Mouse (Mus musculus) thymus, adult 2 months (tissue): ENCODE measurements around the gene Fgf4. TPM values are rescaled to one million over a fixed set of nuclear protein-coding genes. Genes with fewer than 3 reads are reported as not detected.
A peak's percentile ranks its signal among the peaks of the same experiment; 100 is the strongest.
"Not testable (repeated sequence)": the region's sequence is repeated elsewhere in the genome, so short reads cannot be mapped to it uniquely, and the experiment has no call there.

Experiments
- DNase-seq: peaks from one replicate; pipeline ENCODE4 v3.0.0; 2021
- H3K27ac ChIP-seq: fragments of 200-500 bp; 2 replicates; pipeline ENCODE4 v1.5.1; 2012; ENCODE audit warnings: low read length, control low read depth; ENCODE audit not compliant: control insufficient read depth, insufficient read depth
- H3K27me3 ChIP-seq: fragments of 200-500 bp; 2 replicates; pipeline ENCODE4 v1.6.1; 2012; ENCODE audit warnings: mild to moderate bottlenecking, low read length, moderate library complexity, mixed read lengths; ENCODE audit not compliant: control insufficient read depth, insufficient read depth
- H3K36me3 ChIP-seq: fragments of 200-500 bp; 2 replicates; pipeline ENCODE4 v1.6.1; 2012; ENCODE audit warnings: mild to moderate bottlenecking, low read length, moderate library complexity; ENCODE audit not compliant: control insufficient read depth, insufficient read depth
- H3K4me1 ChIP-seq: fragments of 200-500 bp; replicated peaks from 2 replicates; pipeline ENCODE4 v1.6.1; 2012; ENCODE audit warnings: low read length; ENCODE audit not compliant: control insufficient read depth, insufficient read depth
- H3K4me3 ChIP-seq: fragments of 200-500 bp; 2 replicates; pipeline ENCODE4 v1.5.1; 2012; ENCODE audit warnings: mild to moderate bottlenecking, low read length, control low read depth, moderate library complexity; ENCODE audit not compliant: control insufficient read depth, insufficient read depth
- CTCF ChIP-seq: fragments of 200-500 bp; IDR thresholded peaks from 2 replicates; pipeline ENCODE4 v1.5.1; 2012; ENCODE audit warnings: mild to moderate bottlenecking, control low read depth, low read length, moderate library complexity, borderline replicate concordance; ENCODE audit not compliant: control insufficient read depth, poor library complexity, insufficient read depth; ENCODE audit errors: extremely low read depth
- POLR2A ChIP-seq: fragments of 200-500 bp; IDR thresholded peaks from 2 replicates; pipeline ENCODE4 v1.6.1; 2012; ENCODE audit warnings: mild to moderate bottlenecking, low read length, control low read depth, moderate library complexity; ENCODE audit not compliant: control insufficient read depth, poor library complexity, insufficient read depth; ENCODE audit errors: extremely low read depth
- WGBS: fragments of 180-500 bp; shearing (Covaris S2); methylation state at CpG from one replicate; pipeline ENCODE4 v1.1.7; 2018; 5-methylcytosine and 5-hydroxymethylcytosine counted together
- polyA plus RNA-seq: library from polyadenylated mRNA; depleted of rRNA; stranded (reverse); fragments of >200 nt; gene quantifications from 2 replicates; pipeline ENCODE4 v1.2.3, GENCODE M21; 2012

Gene Fgf4
- polyA plus RNA-seq, 1 experiment: 0.19 TPM

DNA sequence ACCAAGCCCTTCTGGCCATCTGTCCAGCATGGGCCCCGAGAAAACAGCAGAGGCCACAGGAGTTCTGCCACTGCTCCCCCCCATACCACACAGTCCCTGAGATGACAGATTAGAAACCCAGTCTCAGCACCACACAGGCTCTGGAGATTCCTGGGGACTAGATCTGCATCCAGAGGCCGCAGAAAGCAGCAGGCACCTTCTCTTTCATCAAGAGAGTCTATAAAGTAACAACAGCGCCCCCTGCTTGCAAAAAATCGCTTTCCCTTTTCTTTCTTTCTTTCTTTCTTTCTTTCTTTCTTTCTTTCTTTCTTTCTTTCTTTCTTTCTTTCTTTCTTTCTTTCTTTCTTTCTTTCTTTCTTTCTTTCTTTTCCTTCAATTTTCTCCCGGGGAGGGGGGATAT is 47.0 kb downstream of the Fgf4 start:
- peaks cover 5% of the 10 kb centered on the region; the same call in 1 of the 2 replicates for H3K4me1 ChIP-seq
- peaks cover 16% of the 10 kb centered on the region; the same call in 1 of the 2 replicates for H3K27me3 ChIP-seq
- no peak for DNase-seq
- TF ChIP-seq POLR2A (no peak), CTCF (no peak)
- H3K36me3 ChIP-seq: no peaks in the 10 kb centered on the region
- H3K27ac ChIP-seq: no peak overlapping the region
- H3K4me3 ChIP-seq: no peak overlapping the region
- WGBS: 15% methylated on average over 5 of the region's 5 CpGs

DNA sequence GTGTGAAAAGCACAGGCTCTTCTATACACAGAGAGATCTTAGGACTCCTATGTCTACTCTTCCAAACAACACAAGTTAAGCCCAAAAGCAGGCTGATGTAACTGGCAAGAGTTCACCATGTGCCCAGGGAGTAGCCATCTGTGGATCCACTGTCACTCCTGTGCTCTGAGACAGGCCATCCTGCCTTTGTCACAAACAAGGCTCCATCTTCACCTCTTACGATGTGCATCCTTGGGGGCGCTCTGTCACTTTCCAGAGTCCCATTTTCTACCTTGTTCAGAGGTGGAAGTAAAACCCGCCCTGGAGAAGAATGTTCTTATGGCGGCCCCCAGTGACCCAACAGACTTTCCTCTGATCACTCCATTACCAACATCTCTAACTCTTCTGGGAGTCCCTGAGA is 47.5 kb downstream of the Fgf4 start:
- peaks cover 5% of the 10 kb centered on the region; the same call in 1 of the 2 replicates for H3K4me1 ChIP-seq
- H3K36me3 ChIP-seq: no peaks in the 10 kb centered on the region
- 27% methylated on average over 4 of the region's 4 CpGs for WGBS
- no peak overlapping the region for H3K4me3 ChIP-seq
- no peak overlapping the region for H3K27ac ChIP-seq
- H3K27me3 ChIP-seq: peaks cover 16% of the 10 kb centered on the region; the same call in 1 of the 2 replicates
- no peak for TF ChIP-seq POLR2A
- TF ChIP-seq CTCF: no peak
- DNase-seq: no peak

DNA sequence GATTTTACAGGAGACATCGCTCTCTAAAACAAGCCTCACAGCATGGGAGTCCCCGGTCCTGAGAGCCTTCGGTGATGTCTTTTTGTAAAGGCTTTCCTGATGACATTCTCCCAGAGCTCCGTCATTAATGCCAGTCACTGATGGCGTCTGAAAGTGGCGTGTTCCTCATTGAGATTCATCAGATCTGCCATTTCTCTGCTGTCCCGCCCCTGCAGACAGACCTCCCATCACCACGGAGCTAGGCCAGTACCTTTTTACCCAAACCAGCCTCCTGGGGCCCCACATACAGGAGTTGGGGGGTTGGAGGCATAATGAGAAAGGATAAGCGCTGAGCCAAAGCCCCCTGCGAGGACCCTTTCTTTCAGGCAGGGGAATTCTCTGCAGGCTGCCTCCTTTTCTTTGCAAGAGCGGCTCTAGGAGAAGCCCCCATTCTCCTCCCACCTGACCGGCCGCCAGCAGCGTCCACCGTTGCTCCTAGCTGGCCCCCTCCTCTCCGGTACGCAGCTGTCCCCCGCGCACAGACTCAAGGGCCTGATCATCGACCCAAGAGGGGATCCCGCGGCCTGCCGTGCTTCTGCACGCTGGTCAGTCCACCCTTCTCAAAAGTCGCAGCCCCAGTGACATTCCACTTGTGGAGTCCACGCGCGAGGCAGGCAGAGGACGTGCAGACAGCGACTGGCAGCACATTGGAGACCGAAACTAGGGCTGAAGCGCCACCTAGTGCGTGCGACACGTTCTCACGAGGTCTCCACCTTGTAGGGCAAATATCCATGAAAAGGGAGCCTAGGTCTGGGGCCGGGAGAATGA is 48.3 kb downstream of the Fgf4 start:
- 4% methylated on average over 37 of the region's 37 CpGs for WGBS
- Histone ChIP-seq H3K36me3 (no peaks in the 10 kb centered on the region), H3K4me3 (peak overlapping the region; percentile 20), H3K4me1 (peaks cover 5% of the 10 kb centered on the region; the same call in 1 of the 2 replicates), H3K27me3 (peaks cover 16% of the 10 kb centered on the region; the same call in 1 of the 2 replicates), H3K27ac (no peak overlapping the region)
- peak; percentile 64 for DNase-seq
- TF ChIP-seq POLR2A: no peak
- peak; percentile 52; the same call in 1 of the 2 replicates for TF ChIP-seq CTCF

- no peak for DNase-seq
- H3K27me3 ChIP-seq: peaks cover 16% of the 10 kb centered on the region; the same call in 1 of the 2 replicates
- whole genome bisulfite sequencing: 3% methylated on average over 65 of the region's 65 CpGs
Observed at GRCm38 (mm10) chr7:144896294-144897218, 49.4 kb downstream of the Fgf4 start, which contains the start of gene Fgf15. Fgf15 (plus strand) TSS chr7:144896531.

DNA sequence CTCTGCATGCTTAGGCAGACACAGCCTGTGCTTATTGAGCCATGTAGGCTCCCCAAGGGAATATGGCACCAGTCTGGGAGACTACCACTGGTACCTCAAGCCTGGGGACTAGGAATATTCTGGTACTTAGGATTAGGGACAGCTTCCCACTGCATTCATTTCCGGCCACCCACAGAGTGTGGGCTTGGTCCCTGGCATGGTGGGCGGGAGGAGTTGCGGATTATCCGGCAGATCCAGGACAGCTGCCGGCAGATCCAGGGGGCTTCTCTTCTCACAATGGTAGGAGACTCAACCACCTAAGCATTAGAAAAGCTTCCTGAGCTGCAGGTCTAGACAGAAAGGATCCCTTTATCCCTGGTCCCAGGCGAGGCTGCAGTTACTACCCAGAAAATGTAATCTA is 51.3 kb downstream of the Fgf4 start:
- no peak for DNase-seq
- Histone ChIP-seq H3K4me1 (peaks cover 5% of the 10 kb centered on the region; the same call in 1 of the 2 replicates), H3K27ac (no peak overlapping the region), H3K4me3 (no peak overlapping the region), H3K36me3 (no peaks in the 10 kb centered on the region), H3K27me3 (peaks cover 16% of the 10 kb centered on the region; the same call in 1 of the 2 replicates)
- 96% methylated on average over 6 of the region's 6 CpGs for WGBS
- TF ChIP-seq CTCF: no peak
- no peak for TF ChIP-seq POLR2A

More at GRCm38 (mm10) chr7:144896294-144897218, 49.4 kb downstream of the Fgf4 start, which contains the start of gene Fgf15:
- Histone ChIP-seq H3K36me3 (no peaks in the 10 kb centered on the region), H3K4me3 (peak within 1 kb of the TSS; percentile 20), H3K4me1 (peaks cover 5% of the 10 kb centered on the region; the same call in 1 of the 2 replicates), H3K27ac (no peak within 1 kb of the TSS)
- TF ChIP-seq POLR2A: no peak
- TF ChIP-seq CTCF: no peak

- not testable (repeated sequence) for H3K36me3 ChIP-seq, H3K27ac ChIP-seq, H3K4me1 ChIP-seq, DNase-seq, H3K4me3 ChIP-seq, H3K27me3 ChIP-seq
- WGBS: 95% methylated on average over 3 of the region's 3 CpGs
Observed at GRCm38 (mm10) chr7:144905514-144905913, 58.3 kb downstream of the Fgf4 start.
